Mouse (Mus musculus) testis, adult 2 months (tissue): ENCODE measurements around the gene Fam20a.

Experiments used
- CTCF ChIP-seq: fragments of 200-500 bp; IDR thresholded peaks from 2 replicates; pipeline ENCODE4 v1.5.1; 2012; ENCODE audit warnings: low read depth, mild to moderate bottlenecking, inconsistent platforms, low read length, moderate library complexity; ENCODE audit not compliant: control insufficient read depth, insufficient read depth, insufficient replicate concordance
- POLR2A ChIP-seq: fragments of 200-500 bp; IDR thresholded peaks from 2 replicates; pipeline ENCODE4 v1.6.1; 2012; ENCODE audit warnings: low read depth, mild to moderate bottlenecking, inconsistent platforms, low read length, moderate library complexity; ENCODE audit not compliant: control insufficient read depth

GRCm38 (mm10) chr11:109672396-109672795 is 49.7 kb downstream of the Fam20a start:
- no peak for TF ChIP-seq POLR2A
- no peak for TF ChIP-seq CTCF
